Mouse (Mus musculus): ENCODE measurements around the gene Casc1.

- TF ChIP-seq EP300 (IDR thresholded peaks at IDR 0.05; ENCODE audit: low read depth) (no peak), CTCF (IDR thresholded peaks at IDR 0.05; ENCODE audit: low read depth) (no peak)
These were observed 37.1 kb upstream of the Casc1 start for GRCm38 (mm10) chr6:145247886-145248285.

Measured in liver, embryonic 14.5 days (tissue).